Mouse (Mus musculus) embryonic facial prominence, embryonic 11.5 days (tissue): ENCODE data around the gene Msi2. TPM values are rescaled to one million over a fixed set of nuclear protein-coding genes. Genes with fewer than 3 reads are reported as not detected.

Experiments used
- ATAC-seq: fragments of 200-750 bp; cut with Nextera tagmentation; replicated peaks from 2 replicates; pipeline ENCODE4 v1.8.0; 2017; ENCODE audit warnings: low read depth; ENCODE audit not compliant: insufficient number of reproducible peaks, low FRiP score, low TSS enrichment
- DNase-seq: peaks from one replicate; pipeline ENCODE4 v3.0.0-alpha.2; 2015; ENCODE audit warnings: low spot score
- H3K27ac ChIP-seq: fragments of 300-500 bp; sonication (generic); replicated peaks from 2 replicates; pipeline ENCODE4 v1.5.1; 2014; ENCODE audit warnings: mild to moderate bottlenecking, low read depth, low read length, control low read depth
- H3K27me3 ChIP-seq: fragments of 300-500 bp; sonication (generic); 2 replicates; pipeline ENCODE4 v1.6.1; 2014; ENCODE audit warnings: mild to moderate bottlenecking, low read length, moderate library complexity, mixed read lengths; ENCODE audit not compliant: control insufficient read depth, insufficient read depth
- H3K36me3 ChIP-seq: fragments of 300-500 bp; sonication (generic); replicated peaks from 2 replicates; pipeline ENCODE4 v1.6.1; 2014; ENCODE audit warnings: low read depth, mild to moderate bottlenecking, low read length, moderate library complexity, mixed read lengths; ENCODE audit not compliant: control insufficient read depth, insufficient read depth
- H3K4me1 ChIP-seq: fragments of 300-500 bp; sonication (generic); 2 replicates; pipeline ENCODE4 v1.6.1; 2014; ENCODE audit warnings: low read length, mixed read lengths; ENCODE audit not compliant: control insufficient read depth, insufficient read depth
- H3K4me2 ChIP-seq: fragments of 300-500 bp; sonication (generic); 2 replicates; pipeline ENCODE4 v1.6.1; 2014; ENCODE audit warnings: low read depth, mild to moderate bottlenecking, control low read depth, low read length, moderate library complexity
- H3K4me3 ChIP-seq: fragments of 300-500 bp; sonication (generic); 2 replicates; pipeline ENCODE4 v1.5.1; 2014; ENCODE audit warnings: low read depth, low read length, control low read depth
- H3K9ac ChIP-seq: fragments of 300-500 bp; sonication (generic); replicated peaks from 2 replicates; pipeline ENCODE4 v1.6.1; 2014; ENCODE audit warnings: mild to moderate bottlenecking, control low read depth, low read length
- H3K9me3 ChIP-seq: fragments of 300-500 bp; sonication (generic); replicated peaks from 2 replicates; pipeline ENCODE4 v1.6.1; 2016; ENCODE audit warnings: mild to moderate bottlenecking, low read length, inconsistent platforms, mixed read lengths; ENCODE audit not compliant: control insufficient read depth
- WGBS: fragments of 180-500 bp; shearing (Covaris S2); extraction: QIAGEN DNeasy Blood & Tissue Kit; methylation state at CpG from one replicate; pipeline ENCODE4 v1.1.7; 2014; 5-methylcytosine and 5-hydroxymethylcytosine counted together
- polyA plus RNA-seq: library from polyadenylated mRNA; unstranded; fragments of >200 nt; fragmentation: Nextera tagmentation; extraction: Ambion mirVana; gene quantifications from 2 replicates; pipeline ENCODE4 v1.2.1, GENCODE M21; 2014

Msi2 gene
- polyA plus RNA-seq, 1 experiment from 2014 or later = 13.4 TPM

GRCm38 (mm10) chr11:88717016-88717643 is 1.2 kb downstream of the Msi2 start:
- Histone ChIP-seq H3K4me3 (peak overlapping the region; percentile 97), H3K9ac (peak overlapping the region; percentile 99), H3K27ac (peak overlapping the region; percentile 86), H3K9me3 (no peaks in the 10 kb centered on the region), H3K4me1 (peaks cover 2% of the 10 kb centered on the region; the same call in 1 of the 2 replicates), H3K4me2 (peak overlapping the region; percentile 49), H3K27me3 (no peaks in the 10 kb centered on the region), H3K36me3 (no peaks in the 10 kb centered on the region)
- DNase-seq (no peak), ATAC-seq (no peak)
- under 1% methylated on average over 19 of the region's 19 CpGs for WGBS

GRCm38 (mm10) chr11:88716061-88716994 is 2.0 kb downstream of the Msi2 start:
- Histone ChIP-seq H3K4me2 (peak overlapping the region; percentile 49), H3K27me3 (no peaks in the 10 kb centered on the region), H3K4me1 (peaks cover 2% of the 10 kb centered on the region; the same call in 1 of the 2 replicates), H3K9ac (peak overlapping the region; percentile 99), H3K4me3 (peak overlapping the region; percentile 97), H3K27ac (peak overlapping the region; percentile 36), H3K36me3 (no peaks in the 10 kb centered on the region), H3K9me3 (no peaks in the 10 kb centered on the region)
- under 1% methylated on average over 23 of the region's 23 CpGs for WGBS
- ATAC-seq = no peak
- peak; percentile 64 for DNase-seq

GRCm38 (mm10) chr11:88715299-88715698 is 3.0 kb downstream of the Msi2 start:
- no peaks in the 10 kb centered on the region for H3K9me3 ChIP-seq
- WGBS = 28% methylated on average over 7 of the region's 7 CpGs
- H3K36me3 ChIP-seq = peaks cover under 1% of the 10 kb centered on the region; the same call in 1 of the 2 replicates
- H3K4me1 ChIP-seq = peaks cover 2% of the 10 kb centered on the region; the same call in 1 of the 2 replicates
- H3K9ac ChIP-seq = peak overlapping the region; percentile 18; the same call in 1 of the 2 replicates
- DNase-seq (no peak), ATAC-seq (no peak)
- peak overlapping the region; percentile 97 for H3K4me3 ChIP-seq
- no peak overlapping the region for H3K27ac ChIP-seq
- no peaks in the 10 kb centered on the region for H3K27me3 ChIP-seq
- peak overlapping the region; percentile 49 for H3K4me2 ChIP-seq

- Histone ChIP-seq H3K9me3 (no peaks in the 10 kb centered on the region), H3K4me3 (no peak overlapping the region), H3K9ac (no peak overlapping the region), H3K4me1 (no peaks in the 10 kb centered on the region; the same call in none of the 2 replicates), H3K4me2 (no peak overlapping the region), H3K36me3 (peaks cover 3% of the 10 kb centered on the region; the same call in 1 of the 2 replicates), H3K27ac (no peak overlapping the region), H3K27me3 (no peaks in the 10 kb centered on the region)
- 71% methylated on average over 7 of the region's 7 CpGs for WGBS
- DNase-seq = no peak
- no peak for ATAC-seq
Measured at GRCm38 (mm10) chr11:88714127-88714526, 4.2 kb downstream of the Msi2 start.

- H3K27ac ChIP-seq = no peak overlapping the region
- no peak overlapping the region for H3K9ac ChIP-seq
- no peaks in the 10 kb centered on the region for H3K27me3 ChIP-seq
- 58% methylated on average over 9 of the region's 9 CpGs for WGBS
- ATAC-seq = no peak
- H3K4me1 ChIP-seq = no peaks in the 10 kb centered on the region; the same call in 1 of the 2 replicates
- H3K9me3 ChIP-seq = no peaks in the 10 kb centered on the region
- no peak overlapping the region for H3K4me3 ChIP-seq
- peaks cover 3% of the 10 kb centered on the region; the same call in 1 of the 2 replicates for H3K36me3 ChIP-seq
- H3K4me2 ChIP-seq = no peak overlapping the region
- DNase-seq = no peak
Measured at GRCm38 (mm10) chr11:88713479-88713878, 4.8 kb downstream of the Msi2 start.

- Histone ChIP-seq H3K9ac (no peak overlapping the region), H3K4me3 (no peak overlapping the region), H3K4me2 (no peak overlapping the region), H3K4me1 (no peaks in the 10 kb centered on the region; the same call in 1 of the 2 replicates), H3K36me3 (peaks cover 6% of the 10 kb centered on the region), H3K9me3 (no peaks in the 10 kb centered on the region), H3K27ac (no peak overlapping the region), H3K27me3 (no peaks in the 10 kb centered on the region)
- WGBS = 80% methylated on average over 15 of the region's 15 CpGs
- ATAC-seq (no peak), DNase-seq (no peak)
Measured at GRCm38 (mm10) chr11:88709876-88710614, 8.3 kb downstream of the Msi2 start.

GRCm38 (mm10) chr11:88707228-88707775 is 11.0 kb downstream of the Msi2 start:
- DNase-seq (peak; percentile 41), ATAC-seq (no peak)
- H3K36me3 ChIP-seq = peaks cover 6% of the 10 kb centered on the region
- no peak overlapping the region for H3K27ac ChIP-seq
- no peak overlapping the region for H3K9ac ChIP-seq
- 49% methylated on average over 11 of the region's 11 CpGs for WGBS
- no peaks in the 10 kb centered on the region for H3K9me3 ChIP-seq
- no peak overlapping the region for H3K4me2 ChIP-seq
- H3K27me3 ChIP-seq = no peaks in the 10 kb centered on the region
- peaks cover 3% of the 10 kb centered on the region for H3K4me1 ChIP-seq
- no peak overlapping the region for H3K4me3 ChIP-seq
